Mouse (Mus musculus): ENCODE data around the gene Dynll1.
A peak's percentile ranks its signal among the peaks of the same experiment; 100 is the strongest.

Dynll1 gene

DNA sequence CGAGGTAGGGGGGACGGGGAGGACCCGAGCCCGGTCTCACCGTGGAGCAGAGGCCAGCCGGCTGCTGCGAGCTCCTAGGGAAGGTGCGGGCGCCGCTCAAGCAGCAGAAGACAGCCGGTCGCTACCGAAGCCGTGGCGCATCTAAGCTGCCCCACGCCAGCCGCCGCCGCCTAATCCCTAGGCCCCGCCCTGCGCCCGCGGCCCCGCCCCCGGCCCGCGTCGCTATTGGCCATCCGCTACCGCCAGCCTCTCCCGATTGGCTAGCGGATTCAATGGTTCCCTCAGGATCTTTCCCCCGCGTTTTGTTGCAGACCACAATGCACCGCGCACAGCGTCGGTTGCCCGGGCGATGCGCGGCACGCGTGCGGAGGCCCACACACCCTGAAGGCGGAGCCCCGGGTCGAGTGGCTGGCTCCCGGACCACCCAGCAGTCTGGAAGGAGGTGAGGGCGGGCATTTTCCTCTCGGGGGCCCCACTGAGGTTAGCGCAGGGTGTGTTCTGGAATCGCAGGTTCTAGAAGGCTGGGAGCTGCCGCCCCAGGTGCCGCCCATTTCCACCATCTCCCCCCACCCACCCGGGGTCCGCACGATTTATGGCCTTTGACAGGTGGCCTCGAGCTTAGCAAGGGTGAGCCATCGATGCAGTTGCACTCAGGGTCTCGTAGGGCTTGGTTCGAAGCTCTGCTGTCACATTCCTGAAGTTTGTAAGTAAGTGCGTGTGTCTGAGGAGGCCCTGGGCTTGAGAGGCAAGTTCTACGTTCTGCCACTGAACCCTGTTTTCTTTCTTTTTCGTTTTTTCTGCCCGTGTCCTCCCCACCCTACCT lies at the start of gene Dynll1:
Gene Dynll1 (minus strand): TSS at position 208 of the 823 bp plus-strand sequence.
- no peak for DNase-seq (ENCODE audit: extremely low read depth, low read depth, low spot score)

- DNase-seq (ENCODE audit: extremely low read depth, low read depth, low spot score), result no peak
These were observed 48.4 kb upstream of the Dynll1 start for GRCm38 (mm10) chr5:115349225-115349555.

- DNase-seq (ENCODE audit: extremely low read depth, low read depth, low spot score), result peak; percentile 40
These were observed 47.9 kb upstream of the Dynll1 start, which contains the start of gene Cox6a1 for GRCm38 (mm10) chr5:115348546-115349224. TSS of gene Cox6a1 (minus strand) at chr5:115348981.

GRCm38 (mm10) chr5:115347564-115347963 lies 46.8 kb upstream of the Dynll1 start:
- no peak for DNase-seq (ENCODE audit: extremely low read depth, low read depth, low spot score)

- no peak for DNase-seq (ENCODE audit: extremely low read depth, low read depth, low spot score)
These were observed 40.7 kb upstream of the Dynll1 start for GRCm38 (mm10) chr5:115341314-115342165.

DNA sequence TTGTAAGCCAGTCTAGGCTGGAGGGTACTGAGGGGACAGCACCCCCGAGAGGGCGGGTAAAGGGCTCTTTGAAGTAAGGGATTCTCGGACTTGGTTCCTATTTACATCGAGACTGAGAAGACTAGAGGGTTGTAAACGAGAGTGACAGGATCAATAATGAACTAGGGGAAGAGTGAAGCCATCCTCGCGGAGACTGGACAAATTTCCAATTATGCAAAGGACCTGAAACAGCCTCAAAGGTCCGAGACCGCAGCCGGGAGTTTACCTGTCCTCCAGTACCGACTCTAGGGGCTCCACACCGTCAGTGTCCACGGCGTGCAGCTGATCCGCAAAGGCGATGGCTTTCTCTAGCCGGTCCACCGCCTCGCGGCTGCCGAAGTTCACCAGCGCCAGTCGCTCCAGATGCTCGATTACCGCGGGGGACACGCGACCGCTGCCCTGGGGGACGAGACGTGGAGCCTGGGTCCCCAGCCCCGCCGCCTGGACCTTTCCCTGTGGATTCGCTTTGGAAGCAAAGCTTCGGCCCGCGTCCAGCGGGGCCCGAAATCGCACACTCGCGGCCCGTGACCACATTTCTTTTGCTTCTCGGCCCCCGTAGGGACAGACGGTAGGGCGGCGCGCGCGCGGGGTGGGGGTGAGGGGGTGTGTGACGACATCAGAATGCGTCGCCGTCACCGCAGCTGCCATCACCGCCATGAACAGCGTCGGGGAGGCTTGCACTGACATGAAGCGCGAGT lies 39.9 kb upstream of the Dynll1 start, which contains the start of the genes Gatc and Triap1:
Gene Gatc (minus strand): TSS at position 602 of the 737 bp plus-strand sequence.
Gene Triap1 (plus strand): TSS at position 649 of the 737 bp plus-strand sequence.
- DNase-seq (ENCODE audit: extremely low read depth, low read depth, low spot score), result no peak

GRCm38 (mm10) chr5:115340007-115340406 lies 39.2 kb upstream of the Dynll1 start:
- no peak for DNase-seq (ENCODE audit: extremely low read depth, low read depth, low spot score)

- DNase-seq (ENCODE audit: extremely low read depth, low read depth, low spot score), result no peak
These were observed 32.8 kb upstream of the Dynll1 start for GRCm38 (mm10) chr5:115333626-115334025.

DNA sequence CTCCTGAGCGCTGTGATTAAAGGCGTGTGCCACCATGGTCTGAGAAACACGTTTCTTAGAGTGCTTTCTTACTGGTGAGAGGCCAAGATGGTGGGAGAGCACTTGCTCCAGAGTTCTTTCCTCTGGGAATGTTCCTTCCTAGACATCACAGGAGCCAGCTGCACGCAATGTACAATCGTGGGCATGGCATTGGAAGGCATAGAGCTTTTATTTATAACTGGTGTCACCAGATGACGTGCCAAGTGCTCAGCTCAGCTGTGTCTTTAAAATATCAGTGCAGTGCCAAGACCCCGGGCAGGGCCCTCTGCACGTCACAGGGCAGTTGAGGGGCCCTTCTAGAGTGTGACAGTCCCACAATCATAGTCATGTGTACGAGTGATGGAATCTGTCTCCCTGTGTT lies 30.2 kb upstream of the Dynll1 start:
- no peak for DNase-seq (ENCODE audit: extremely low read depth, low read depth, low spot score)

DNA sequence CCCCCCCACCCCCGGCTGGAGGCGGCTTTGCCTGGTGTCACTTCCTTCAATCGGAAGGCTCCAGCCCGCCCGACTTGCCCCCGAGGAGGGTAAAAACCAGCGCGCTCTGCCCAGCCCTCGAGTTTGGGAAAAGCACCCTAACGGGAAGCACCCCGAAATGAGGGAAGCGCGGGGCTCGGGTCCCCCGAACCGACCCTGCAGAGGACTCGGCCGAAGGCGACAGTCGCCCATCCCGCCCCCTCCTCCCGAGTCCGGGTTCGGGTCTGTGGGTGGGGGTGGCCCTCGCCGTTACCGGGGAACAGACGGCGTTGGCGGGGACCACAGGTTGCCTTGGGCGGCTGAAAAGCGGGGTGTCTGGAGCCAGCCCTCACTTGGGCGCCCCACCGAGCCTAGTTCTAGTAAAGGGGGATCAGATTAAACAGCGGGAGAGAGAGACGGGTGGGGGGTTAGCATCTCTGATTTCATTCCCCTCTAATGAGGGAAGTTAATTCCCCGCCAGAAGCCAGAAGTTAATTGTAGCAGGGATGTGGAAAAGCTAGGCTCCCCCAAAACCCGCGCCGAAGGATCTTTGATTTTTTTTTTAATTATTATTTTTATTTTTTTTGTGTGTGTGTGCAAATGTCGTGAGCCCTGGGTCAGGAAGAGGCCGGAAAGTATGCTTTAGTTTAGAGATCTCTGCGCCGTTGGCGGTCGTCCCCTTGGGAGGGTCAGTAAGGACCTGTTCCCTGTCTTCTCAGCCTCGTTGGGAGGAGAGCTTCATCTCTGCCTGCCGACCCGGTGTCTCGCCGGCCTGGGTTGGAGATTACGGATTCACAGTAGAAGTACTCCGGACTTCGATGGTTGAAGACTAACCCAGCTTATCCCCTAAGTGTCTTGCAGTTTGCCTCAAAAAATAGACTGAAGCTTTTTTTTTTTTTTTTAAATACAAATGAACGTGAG lies 27.1 kb upstream of the Dynll1 start:
- no peak for DNase-seq (ENCODE audit: extremely low read depth, low read depth, low spot score)

- no peak for DNase-seq (ENCODE audit: extremely low read depth, low read depth, low spot score)
These were observed 26.2 kb upstream of the Dynll1 start, which contains the start of gene Srsf9 for GRCm38 (mm10) chr5:115326875-115327609. TSS of gene Srsf9 (plus strand) at chr5:115327177.

- no peak for DNase-seq (ENCODE audit: extremely low read depth, low read depth, low spot score)
These were observed 25.5 kb upstream of the Dynll1 start for GRCm38 (mm10) chr5:115326256-115326831.

DNA sequence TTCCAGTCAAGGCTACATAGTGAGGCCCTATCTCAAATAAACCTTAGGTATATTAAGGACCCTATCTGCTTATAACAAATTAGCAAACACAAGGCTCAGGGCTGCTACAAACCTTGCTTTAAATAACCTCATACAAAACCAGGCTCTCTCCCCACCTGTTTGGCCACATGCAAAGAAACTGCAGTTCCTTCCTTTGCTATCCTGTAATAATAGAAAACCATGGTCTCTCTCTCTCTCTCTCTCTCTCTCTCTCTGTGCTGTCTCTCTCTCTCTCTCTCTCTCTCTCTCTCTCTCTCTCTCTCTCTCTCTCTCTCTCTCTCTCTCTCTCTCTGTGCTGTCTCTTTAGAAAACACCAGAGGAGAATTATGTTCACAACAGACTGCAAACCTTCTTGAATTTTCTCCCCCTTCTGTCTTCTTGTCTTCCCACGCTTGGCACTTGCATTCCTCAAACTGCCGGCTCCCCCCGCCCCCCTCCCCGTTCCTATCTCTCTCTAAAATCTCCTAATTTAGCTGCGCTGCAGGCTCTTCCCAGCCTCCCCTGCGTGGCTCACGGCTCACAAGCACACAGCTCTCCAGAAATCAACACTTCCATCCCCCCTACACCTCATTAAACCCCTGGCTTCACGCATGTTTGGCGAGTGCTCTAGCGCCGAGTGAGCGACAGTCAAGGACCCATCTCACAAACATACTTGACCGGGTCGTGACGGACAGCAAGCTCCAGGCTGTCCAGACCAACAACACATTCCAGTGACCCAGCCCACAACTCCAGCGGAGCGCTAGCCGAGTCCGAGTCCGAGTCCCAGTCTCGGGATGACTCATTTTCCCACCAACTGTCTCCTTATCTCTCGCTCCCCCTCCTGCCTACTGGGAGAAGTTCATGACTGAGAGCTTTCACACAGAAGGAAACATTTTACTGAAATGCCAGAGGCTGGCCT lies 18.5 kb upstream of the Dynll1 start:
- no peak for DNase-seq (ENCODE audit: extremely low read depth, low read depth, low spot score)

DNA sequence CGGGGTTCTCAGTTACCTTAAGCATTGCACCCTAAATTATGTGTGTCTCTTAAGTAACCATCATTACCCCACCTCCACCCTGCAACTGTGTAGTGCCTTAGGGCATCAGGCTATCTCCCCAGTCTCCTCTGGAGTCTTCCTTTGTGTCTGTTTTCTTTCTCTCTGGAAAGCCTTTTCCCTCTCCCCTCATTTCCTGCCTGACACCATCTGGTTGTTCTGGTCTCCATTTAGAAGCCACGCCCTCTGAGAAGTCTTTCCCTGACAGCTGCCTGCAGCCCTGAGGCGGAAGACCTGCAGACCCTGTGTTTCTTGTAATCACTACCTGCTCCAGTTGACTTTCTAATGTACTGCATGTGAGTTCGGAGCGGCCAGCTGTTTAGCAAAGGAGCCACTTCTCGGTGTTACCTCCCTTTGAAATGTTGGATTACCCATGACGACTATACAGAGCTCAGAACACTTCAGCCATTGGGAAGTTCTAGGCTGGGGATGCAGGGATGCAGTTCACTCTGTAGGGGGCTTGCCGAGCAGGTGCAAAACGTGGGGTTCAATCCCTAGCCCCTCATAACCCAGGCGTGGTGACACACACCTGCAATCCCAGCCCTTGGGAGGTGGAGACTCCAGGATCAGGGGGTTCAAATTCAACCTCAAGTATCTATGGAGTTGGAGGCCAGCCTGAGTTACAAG lies 17.0 kb upstream of the Dynll1 start:
- DNase-seq (ENCODE audit: extremely low read depth, low read depth, low spot score), result no peak

- DNase-seq (ENCODE audit: extremely low read depth, low read depth, low spot score), result no peak
These were observed 16.3 kb upstream of the Dynll1 start for GRCm38 (mm10) chr5:115316968-115317644.

GRCm38 (mm10) chr5:115313668-115313943 lies 12.8 kb upstream of the Dynll1 start:
- no peak for DNase-seq (ENCODE audit: extremely low read depth, low read depth, low spot score)

All from fat pad, adult 2 months (tissue).